Mouse (Mus musculus) pancreas, adult 10 weeks (tissue): Measurements from ENCODE around the gene 4930563M21Rik. TPM values are rescaled to one million over a fixed set of nuclear protein-coding genes. Genes with fewer than 3 reads are reported as not detected.

Experiments
- polyA plus RNA-seq: library from polyadenylated mRNA; stranded (reverse); fragments of 350-450 nt; fragmentation: Illumina TruSeq; extraction: RNeasy Lipid Tissue Mini Kit (QIAGEN cat#74804); gene quantifications from one replicate; pipeline ENCODE4 v1.2.3, GENCODE M21; 2015; ENCODE audit warnings: low read depth, low replicate concordance; ENCODE audit not compliant: insufficient read depth

The 4930563M21Rik gene
- polyA plus RNA-seq = not detected

DNA sequence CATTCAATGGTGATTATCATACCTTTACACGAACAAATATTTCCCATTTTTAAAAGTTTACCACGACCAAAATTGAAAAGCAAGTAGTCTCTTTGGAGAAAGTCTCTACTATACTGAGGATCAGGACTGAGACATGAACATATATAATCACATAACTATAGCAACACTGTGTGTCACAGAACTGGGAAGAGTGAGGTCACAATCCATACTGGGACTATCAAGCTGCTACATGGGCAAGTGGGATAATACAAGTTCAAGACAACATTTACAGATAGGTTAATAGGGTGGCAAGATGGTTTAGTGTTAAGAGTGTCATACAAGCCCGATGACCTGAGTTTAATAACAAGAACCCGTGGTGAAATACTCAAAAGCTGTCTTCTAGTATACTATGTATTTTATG, at the start of gene 4930563M21Rik:
Gene 4930563M21Rik, minus strand, starts transcription at position 101 of the 400 bp plus-strand sequence.

DNA sequence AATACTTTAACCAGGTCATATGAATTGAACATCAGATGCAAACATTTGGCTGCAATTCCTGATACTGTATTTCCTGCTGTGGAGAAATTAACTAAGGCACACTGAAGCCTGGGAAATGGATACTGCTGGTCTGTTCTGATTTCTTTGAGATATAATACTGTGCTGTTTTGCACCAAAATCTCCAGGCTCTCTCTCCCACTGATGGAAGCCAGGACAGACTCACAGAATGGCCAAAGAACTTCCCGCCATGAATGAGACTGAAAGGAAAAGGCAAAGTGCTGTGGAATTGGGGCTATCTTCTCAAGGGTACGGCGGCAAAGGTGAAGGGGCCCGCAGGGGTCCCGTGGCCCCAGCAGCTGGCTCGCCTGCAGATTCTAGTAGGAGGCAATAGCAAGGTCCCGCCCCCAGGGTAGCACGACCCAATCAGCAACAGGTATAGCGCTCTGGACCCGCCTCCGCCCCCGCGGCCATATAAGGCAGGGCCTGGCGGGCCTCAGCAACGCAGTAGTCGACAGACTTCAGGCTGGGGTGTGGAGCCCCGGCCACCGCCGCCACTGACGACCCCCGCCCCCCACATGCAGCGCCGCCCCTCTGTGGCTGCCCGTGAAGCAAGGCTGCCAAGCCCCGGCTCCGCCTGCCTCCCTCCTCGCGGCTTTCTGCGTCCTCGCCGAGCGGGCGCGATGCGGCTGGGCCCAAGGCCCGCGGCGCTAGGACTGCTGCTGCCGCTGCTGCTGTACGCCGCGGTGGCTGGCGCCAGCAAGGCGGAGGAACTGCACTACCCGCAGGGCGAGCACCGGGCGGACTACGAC, 31.2 kb upstream of the 4930563M21Rik start, which contains the start of gene Rcn2:
Gene Rcn2, plus strand, starts transcription at position 474 of the 809 bp plus-strand sequence.

GRCm38 (mm10) chr9:55937664-55938617, 72.4 kb downstream of the 4930563M21Rik start, which contains the start of gene Scaper:
Gene Scaper (minus strand): TSS chr9:55938119.

Other genes with a start within 250 kb of the 4930563M21Rik start
- 3.1 TPM for gene Scaper, start 72.4 kb downstream of the 4930563M21Rik start, polyA plus RNA-seq
- 7.8 TPM for gene Rcn2, start 31.3 kb upstream of the 4930563M21Rik start, polyA plus RNA-seq
- 1.3 TPM for gene Pstpip1, start 79.4 kb upstream of the 4930563M21Rik start, polyA plus RNA-seq
- gene Tspan3, start 154.9 kb upstream of the 4930563M21Rik start, polyA plus RNA-seq = 20.7 TPM